Mouse (Mus musculus) testis, adult 2 months (tissue): ENCODE measurements around the gene Tfcp2.

Source experiments
- CTCF ChIP-seq: fragments of 200-500 bp; IDR thresholded peaks from 2 replicates; pipeline ENCODE4 v1.5.1; 2012; ENCODE audit warnings: low read depth, mild to moderate bottlenecking, inconsistent platforms, low read length, moderate library complexity; ENCODE audit not compliant: control insufficient read depth, insufficient read depth, insufficient replicate concordance
- POLR2A ChIP-seq: fragments of 200-500 bp; IDR thresholded peaks from 2 replicates; pipeline ENCODE4 v1.6.1; 2012; ENCODE audit warnings: low read depth, mild to moderate bottlenecking, inconsistent platforms, low read length, moderate library complexity; ENCODE audit not compliant: control insufficient read depth

GRCm38 (mm10) chr15:100598287-100598882, 46.6 kb upstream of the Tfcp2 start:
- no peak for TF ChIP-seq CTCF
- no peak for TF ChIP-seq POLR2A
